Mouse (Mus musculus): Measurements from ENCODE around the gene Nt5e. TPM values are rescaled to one million over a fixed set of nuclear protein-coding genes. Genes with fewer than 3 reads are reported as not detected.
A peak's percentile ranks its signal among the peaks of the same experiment; 100 is the strongest.

The Nt5e gene
- 20.2 and 21.0 TPM in 2 replicates for polyA plus RNA-seq (2015; fragmentation: Nextera tagmentation; extraction: Ambion mirVana)

DNA sequence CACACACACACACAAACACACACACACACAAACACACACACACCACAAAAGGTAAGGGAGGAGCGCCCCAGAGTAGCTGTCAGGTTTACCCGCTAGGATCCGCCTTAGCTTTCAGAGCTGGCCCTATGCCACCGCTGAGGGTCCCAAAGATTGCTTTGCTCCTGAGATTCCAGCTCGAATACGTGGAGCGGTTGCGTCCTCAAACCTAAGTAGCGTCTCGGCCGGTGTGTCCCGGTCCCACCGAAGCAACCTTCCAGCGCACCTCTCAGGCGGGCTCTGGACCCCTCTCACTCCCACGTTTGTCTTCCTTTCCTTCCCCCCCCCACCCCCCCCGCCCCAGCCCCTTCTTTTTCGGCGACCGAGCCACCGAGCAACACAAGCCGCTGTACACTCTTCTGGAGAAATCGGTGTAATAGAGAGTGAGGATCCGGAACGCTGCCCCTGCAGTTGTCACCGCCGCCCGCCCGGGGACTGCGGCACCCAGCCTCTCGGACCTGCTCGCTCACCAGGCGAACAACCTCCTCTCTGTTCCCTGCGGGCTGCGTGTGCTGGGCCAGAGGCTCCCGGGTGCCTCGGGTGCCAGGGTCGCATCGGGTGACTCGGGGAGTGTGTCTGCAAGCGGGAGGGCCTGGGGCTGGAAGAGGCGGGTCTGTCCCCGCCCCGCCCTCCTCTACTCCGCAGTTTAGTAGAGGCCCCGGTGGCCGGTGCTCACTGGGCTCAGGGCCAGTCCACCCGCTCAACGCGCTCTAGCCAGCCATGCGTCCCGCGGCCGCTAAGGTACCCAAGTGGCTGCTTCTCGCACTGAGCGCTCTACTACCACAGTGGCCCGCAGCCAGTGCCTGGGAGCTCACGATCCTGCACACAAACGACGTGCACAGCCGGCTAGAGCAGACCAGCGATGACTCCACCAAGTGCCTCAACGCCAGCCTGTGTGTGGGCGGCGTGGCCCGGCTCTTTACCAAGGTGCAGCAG, at the start of gene Nt5e:
Nt5e (plus strand) TSS at position 268 of the 972 bp plus-strand sequence.
- H3K4me3 ChIP-seq (ENCODE audit: low read depth, low read length): peak within 1 kb of the TSS; percentile 59
- H3K4me2 ChIP-seq (replicated peaks; ENCODE audit: low read depth): peak within 1 kb of the TSS; percentile 92
- peak; percentile 79 for ATAC-seq
- no peak for TF ChIP-seq CTCF (IDR thresholded peaks at IDR 0.05; ENCODE audit: low read depth)
- H3K4me1 ChIP-seq (replicated peaks; ENCODE audit: control insufficient read depth, insufficient read depth, low read length): no peaks in the 10 kb centered on the region
- peak within 1 kb of the TSS; percentile 37 for H3K9ac ChIP-seq (ENCODE audit: low read depth, low read length)
- H3K27me3 ChIP-seq (replicated peaks; ENCODE audit: control insufficient read depth, insufficient read depth, low read length): peaks cover 12% of the 10 kb centered on the region
- no peaks in the 10 kb centered on the region for H3K9me3 ChIP-seq (ENCODE audit: control insufficient read depth)
- no peaks in the 10 kb centered on the region for H3K36me3 ChIP-seq (ENCODE audit: control insufficient read depth, insufficient read depth)
- 2% methylated on average over 66 of the region's 66 CpGs for WGBS
- H3K27ac ChIP-seq (ENCODE audit: low read depth, low read length): no peak within 1 kb of the TSS; the same call in 1 of the 2 replicates

GRCm38 (mm10) chr9:88277588-88277987, 49.4 kb upstream of the Nt5e start:
- TF ChIP-seq CTCF (IDR thresholded peaks at IDR 0.05; ENCODE audit: low read depth): no peak
- Histone ChIP-seq H3K27me3 (replicated peaks; ENCODE audit: control insufficient read depth, insufficient read depth, low read length) (no peaks in the 10 kb centered on the region), H3K9me3 (ENCODE audit: control insufficient read depth) (no peaks in the 10 kb centered on the region), H3K4me2 (replicated peaks; ENCODE audit: low read depth) (no peak overlapping the region), H3K36me3 (ENCODE audit: control insufficient read depth, insufficient read depth) (no peaks in the 10 kb centered on the region), H3K4me1 (replicated peaks; ENCODE audit: control insufficient read depth, insufficient read depth, low read length) (0 out of 2 replicates have a peak, but pooled peaks cover 3% of the 10 kb centered on the region), H3K9ac (ENCODE audit: low read depth, low read length) (no peak overlapping the region), H3K27ac (ENCODE audit: low read depth, low read length) (no peak overlapping the region), H3K4me3 (ENCODE audit: low read depth, low read length) (no peak overlapping the region)
- ATAC-seq: no peak
- WGBS: 73% methylated on average over 4 of the region's 4 CpGs

GRCm38 (mm10) chr9:88279728-88280127, 47.3 kb upstream of the Nt5e start:
- H3K4me3 ChIP-seq (ENCODE audit: low read depth, low read length): no peak overlapping the region
- 71% methylated on average over 2 of the region's 2 CpGs for WGBS
- ATAC-seq: no peak

DNA sequence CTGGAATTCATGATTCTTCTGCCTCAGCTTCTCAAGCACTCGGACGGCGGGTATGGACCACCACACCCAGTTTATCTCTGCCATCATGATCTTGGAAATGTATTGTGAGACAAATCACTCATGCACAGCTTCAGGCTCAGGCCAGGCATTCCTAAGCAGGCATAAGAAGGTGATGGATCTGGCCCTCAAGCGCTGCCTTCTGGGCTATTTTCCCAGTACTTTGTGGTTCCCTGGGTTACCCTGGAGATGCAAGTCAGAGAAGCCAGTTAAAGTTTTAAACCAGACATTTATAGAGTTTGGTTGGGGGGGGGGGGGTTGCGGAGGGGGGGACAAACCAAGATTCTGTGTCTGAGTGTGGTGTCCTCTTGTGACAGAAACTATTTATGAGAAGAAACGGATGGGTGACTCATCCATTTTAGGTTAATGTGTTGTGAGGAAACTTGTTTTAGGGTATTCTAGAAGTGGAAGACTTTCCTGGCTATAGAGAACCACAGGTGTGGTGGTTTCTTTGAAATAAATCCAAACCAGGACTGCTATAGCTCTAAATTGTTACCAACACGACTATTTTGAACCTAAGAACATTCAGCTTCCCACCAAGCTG, 37.3 kb upstream of the Nt5e start:
- Histone ChIP-seq H3K4me1 (replicated peaks; ENCODE audit: control insufficient read depth, insufficient read depth, low read length) (no peaks in the 10 kb centered on the region), H3K4me3 (ENCODE audit: low read depth, low read length) (no peak overlapping the region), H3K36me3 (ENCODE audit: control insufficient read depth, insufficient read depth) (no peaks in the 10 kb centered on the region), H3K27ac (ENCODE audit: low read depth, low read length) (no peak overlapping the region), H3K27me3 (replicated peaks; ENCODE audit: control insufficient read depth, insufficient read depth, low read length) (no peaks in the 10 kb centered on the region), H3K9me3 (ENCODE audit: control insufficient read depth) (no peaks in the 10 kb centered on the region), H3K9ac (ENCODE audit: low read depth, low read length) (no peak overlapping the region), H3K4me2 (replicated peaks; ENCODE audit: low read depth) (no peak overlapping the region)
- TF ChIP-seq CTCF (IDR thresholded peaks at IDR 0.05; ENCODE audit: low read depth): no peak
- no peak for ATAC-seq
- 79% methylated on average over 7 of the region's 7 CpGs for WGBS

More at GRCm38 (mm10) chr9:88279728-88280127, 47.3 kb upstream of the Nt5e start:
- H3K9ac ChIP-seq (ENCODE audit: low read depth, low read length): no peak overlapping the region
- TF ChIP-seq CTCF (IDR thresholded peaks at IDR 0.05; ENCODE audit: low read depth): no peak
- H3K27ac ChIP-seq (ENCODE audit: low read depth, low read length): no peak overlapping the region
- no peaks in the 10 kb centered on the region for H3K27me3 ChIP-seq (replicated peaks; ENCODE audit: control insufficient read depth, insufficient read depth, low read length)
- H3K9me3 ChIP-seq (ENCODE audit: control insufficient read depth): no peaks in the 10 kb centered on the region
- no peaks in the 10 kb centered on the region for H3K36me3 ChIP-seq (ENCODE audit: control insufficient read depth, insufficient read depth)
- no peak overlapping the region for H3K4me2 ChIP-seq (replicated peaks; ENCODE audit: low read depth)
- H3K4me1 ChIP-seq (replicated peaks; ENCODE audit: control insufficient read depth, insufficient read depth, low read length): no peaks in the 10 kb centered on the region

DNA sequence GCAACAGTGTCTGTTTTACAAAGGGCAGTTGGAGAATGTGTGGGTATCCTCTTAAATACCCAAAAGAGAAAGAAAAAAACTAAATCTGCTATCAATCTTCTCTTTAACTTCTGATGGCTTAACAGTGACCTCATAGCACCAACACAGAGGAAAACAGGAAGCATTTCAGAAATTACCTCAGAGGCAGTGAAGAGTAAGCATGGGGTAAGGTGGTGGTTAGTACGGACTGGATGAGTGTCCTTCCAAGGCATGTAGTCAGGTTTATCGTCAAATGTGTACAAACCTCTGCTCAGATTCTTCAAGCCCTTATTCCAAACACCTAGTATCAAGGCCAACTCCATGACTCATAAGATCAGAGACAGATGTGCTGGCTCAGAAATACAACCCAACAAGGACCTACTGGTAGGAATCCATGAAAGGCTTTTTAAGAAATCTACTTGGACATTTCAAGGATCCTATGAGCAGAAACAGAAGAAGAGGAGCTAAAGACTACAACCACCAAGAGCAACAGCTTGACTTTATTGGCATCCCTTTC, 34.1 kb upstream of the Nt5e start:
- H3K4me3 ChIP-seq (ENCODE audit: low read depth, low read length): no peak overlapping the region
- 77% methylated on average over 2 of the region's 2 CpGs for WGBS
- no peak overlapping the region for H3K9ac ChIP-seq (ENCODE audit: low read depth, low read length)
- H3K4me1 ChIP-seq (replicated peaks; ENCODE audit: control insufficient read depth, insufficient read depth, low read length): no peaks in the 10 kb centered on the region
- no peaks in the 10 kb centered on the region for H3K27me3 ChIP-seq (replicated peaks; ENCODE audit: control insufficient read depth, insufficient read depth, low read length)
- no peak overlapping the region for H3K4me2 ChIP-seq (replicated peaks; ENCODE audit: low read depth)
- H3K9me3 ChIP-seq (ENCODE audit: control insufficient read depth): no peaks in the 10 kb centered on the region
- no peaks in the 10 kb centered on the region for H3K36me3 ChIP-seq (ENCODE audit: control insufficient read depth, insufficient read depth)
- ATAC-seq: no peak
- TF ChIP-seq CTCF (IDR thresholded peaks at IDR 0.05; ENCODE audit: low read depth): no peak
- no peak overlapping the region for H3K27ac ChIP-seq (ENCODE audit: low read depth, low read length)

DNA sequence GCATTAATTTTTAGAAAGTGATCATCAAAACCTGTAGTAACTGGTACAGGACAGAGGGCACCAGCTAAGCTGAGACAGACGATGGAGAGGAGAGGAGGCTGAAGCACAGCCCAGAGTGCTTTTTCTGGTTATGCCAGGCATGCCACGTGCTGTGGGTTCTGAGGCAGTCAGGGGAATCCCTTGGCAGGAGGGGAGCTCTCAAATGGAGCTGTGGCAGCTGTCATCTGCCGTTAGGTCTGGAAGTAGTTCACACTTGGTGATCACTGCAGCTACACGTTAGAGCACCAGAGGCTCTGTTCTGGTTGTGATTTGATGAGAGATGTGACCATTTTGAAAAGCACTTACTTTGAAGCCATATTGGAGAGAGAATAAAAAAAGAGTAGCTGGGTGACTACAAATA, 31.2 kb upstream of the Nt5e start:
- no peaks in the 10 kb centered on the region for H3K9me3 ChIP-seq (ENCODE audit: control insufficient read depth)
- H3K4me2 ChIP-seq (replicated peaks; ENCODE audit: low read depth): no peak overlapping the region
- H3K27ac ChIP-seq (ENCODE audit: low read depth, low read length): no peak overlapping the region
- no peaks in the 10 kb centered on the region for H3K4me1 ChIP-seq (replicated peaks; ENCODE audit: control insufficient read depth, insufficient read depth, low read length)
- ATAC-seq: no peak
- no peak overlapping the region for H3K9ac ChIP-seq (ENCODE audit: low read depth, low read length)
- no peak overlapping the region for H3K4me3 ChIP-seq (ENCODE audit: low read depth, low read length)
- no peaks in the 10 kb centered on the region for H3K27me3 ChIP-seq (replicated peaks; ENCODE audit: control insufficient read depth, insufficient read depth, low read length)
- WGBS: 70% methylated on average over 4 of the region's 4 CpGs
- no peaks in the 10 kb centered on the region for H3K36me3 ChIP-seq (ENCODE audit: control insufficient read depth, insufficient read depth)
- TF ChIP-seq CTCF (IDR thresholded peaks at IDR 0.05; ENCODE audit: low read depth): no peak

Data from intestine, postnatal 0 days (tissue).